Mouse (Mus musculus) lung, adult 2 months (tissue): ENCODE data around the gene Lrp11.

Experiments
- CTCF ChIP-seq: fragments of 200-500 bp; IDR thresholded peaks from 2 replicates; pipeline ENCODE4 v1.5.1; 2011; ENCODE audit warnings: mild to moderate bottlenecking, low read length, control low read depth; ENCODE audit not compliant: insufficient read depth
- POLR2A ChIP-seq: fragments of 200-500 bp; IDR thresholded peaks from 2 replicates; pipeline ENCODE4 v1.6.1; 2011; ENCODE audit warnings: low read depth, mild to moderate bottlenecking, control low read depth, low read length, borderline replicate concordance; ENCODE audit errors: extremely low read depth

DNA sequence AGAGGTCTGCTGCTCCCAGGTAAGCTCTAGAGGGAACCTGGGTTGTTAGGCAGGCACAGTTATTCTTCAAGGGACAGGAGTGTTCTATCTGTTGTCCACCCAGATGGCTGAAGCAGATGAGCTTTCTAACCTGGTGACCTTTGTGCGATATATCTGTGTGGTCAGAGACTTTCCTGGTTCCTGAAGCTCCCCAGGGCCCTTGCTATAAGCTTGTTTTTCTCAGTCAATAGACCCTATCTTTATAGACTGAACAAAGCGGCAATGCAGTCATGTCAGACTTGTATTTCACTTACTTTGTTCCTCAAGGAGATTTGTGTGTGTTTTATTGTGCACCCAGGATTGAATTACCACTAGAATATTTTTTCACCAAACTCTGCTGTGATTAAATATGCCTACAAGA is 61.5 kb downstream of the Lrp11 start:
- no peak for TF ChIP-seq CTCF
- no peak for TF ChIP-seq POLR2A
